Mouse (Mus musculus) cerebellum, adult (tissue): ENCODE results near the gene Foxl2.

Experiments used
- ATAC-seq: cut with Nextera tagmentation; 2 replicates; pipeline ENCODE4 v1.9.2; 2017; ENCODE audit warnings: mild to moderate bottlenecking, moderate library complexity, mixed read lengths; ENCODE audit not compliant: insufficient number of reproducible peaks, low FRiP score, low TSS enrichment

Foxl2 gene

GRCm38 (mm10) chr9:98955103-98955715 lies at the start of gene Foxl2:
Gene Foxl2 (plus strand): TSS chr9:98955288.
- no peak for ATAC-seq

GRCm38 (mm10) chr9:98920629-98921523 lies 34.2 kb upstream of the Foxl2 start:
- no peak for ATAC-seq

GRCm38 (mm10) chr9:98923119-98923518 lies 32.0 kb upstream of the Foxl2 start:
- ATAC-seq: no peak

- no peak for ATAC-seq
Measured at GRCm38 (mm10) chr9:98924183-98924582, 30.9 kb upstream of the Foxl2 start.

GRCm38 (mm10) chr9:98929496-98929895 lies 25.6 kb upstream of the Foxl2 start:
- ATAC-seq: no peak

- ATAC-seq: no peak
Measured at GRCm38 (mm10) chr9:98932931-98933330, 22.2 kb upstream of the Foxl2 start.

- no peak for ATAC-seq
Measured at GRCm38 (mm10) chr9:98935190-98935909, 19.7 kb upstream of the Foxl2 start.

GRCm38 (mm10) chr9:98939290-98939689 lies 15.8 kb upstream of the Foxl2 start:
- ATAC-seq: no peak

GRCm38 (mm10) chr9:98952171-98953050 lies 2.7 kb upstream of the Foxl2 start:
- no peak for ATAC-seq

GRCm38 (mm10) chr9:98953291-98953690 lies 1.8 kb upstream of the Foxl2 start:
- no peak for ATAC-seq

GRCm38 (mm10) chr9:98953830-98954229 lies 1.3 kb upstream of the Foxl2 start:
- no peak for ATAC-seq

GRCm38 (mm10) chr9:98954391-98955102 lies 541 bp upstream of the Foxl2 start:
- ATAC-seq: no peak

GRCm38 (mm10) chr9:98955716-98956224 lies 682 bp downstream of the Foxl2 start:
- no peak for ATAC-seq

- ATAC-seq: no peak
Measured at GRCm38 (mm10) chr9:98956591-98957381, 1.7 kb downstream of the Foxl2 start.

GRCm38 (mm10) chr9:98957751-98958351 lies 2.8 kb downstream of the Foxl2 start:
- ATAC-seq: no peak

GRCm38 (mm10) chr9:98958628-98959027 lies 3.5 kb downstream of the Foxl2 start:
- ATAC-seq: no peak

GRCm38 (mm10) chr9:98959851-98960250 lies 4.8 kb downstream of the Foxl2 start:
- ATAC-seq: no peak

- no peak for ATAC-seq
Measured at GRCm38 (mm10) chr9:98960348-98960747, 5.3 kb downstream of the Foxl2 start.
